Mouse (Mus musculus) hindbrain, embryonic 12.5 days (tissue): ENCODE data around the gene Nrcam. TPM values are rescaled to one million over a fixed set of nuclear protein-coding genes. Genes with fewer than 3 reads are reported as not detected.

ENCODE experiments used
- ATAC-seq: fragments of 200-750 bp; cut with Nextera tagmentation; 2 replicates; pipeline ENCODE4 v1.8.0; 2017; ENCODE audit warnings: moderate TSS enrichment; ENCODE audit not compliant: low FRiP score
- H3K27ac ChIP-seq: fragments of 300-500 bp; sonication (generic); 2 replicates; pipeline ENCODE4 v1.5.1; 2016; ENCODE audit warnings: mild to moderate bottlenecking
- H3K27me3 ChIP-seq: fragments of 300-500 bp; sonication (generic); 2 replicates; pipeline ENCODE4 v1.6.1; 2016; ENCODE audit warnings: mild to moderate bottlenecking
- H3K36me3 ChIP-seq: fragments of 300-500 bp; sonication (generic); 2 replicates; pipeline ENCODE4 v1.6.1; 2016; ENCODE audit warnings: mild to moderate bottlenecking
- H3K4me1 ChIP-seq: fragments of 300-500 bp; sonication (generic); 2 replicates; pipeline ENCODE4 v1.6.1; 2016
- H3K4me2 ChIP-seq: fragments of 300-500 bp; sonication (generic); replicated peaks from 2 replicates; pipeline ENCODE4 v1.6.1; 2016; ENCODE audit warnings: mild to moderate bottlenecking
- H3K4me3 ChIP-seq: fragments of 300-500 bp; sonication (generic); 2 replicates; pipeline ENCODE4 v1.5.1; 2016; ENCODE audit warnings: mild to moderate bottlenecking
- H3K9ac ChIP-seq: fragments of 300-500 bp; sonication (generic); 2 replicates; pipeline ENCODE4 v1.6.1; 2016; ENCODE audit warnings: mild to moderate bottlenecking, moderate library complexity
- H3K9me3 ChIP-seq: fragments of 300-500 bp; sonication (generic); replicated peaks from 2 replicates; pipeline ENCODE4 v1.6.1; 2016; ENCODE audit warnings: mild to moderate bottlenecking
- WGBS: fragments of 180-500 bp; shearing (Covaris S2); methylation state at CpG from one replicate; pipeline ENCODE4 v1.1.7; 2016; 5-methylcytosine and 5-hydroxymethylcytosine counted together
- polyA plus RNA-seq: library from polyadenylated mRNA; unstranded; fragments of >200 nt; fragmentation: Nextera tagmentation; extraction: Ambion mirVana; gene quantifications from 2 replicates; pipeline ENCODE4 v1.2.1, GENCODE M21; 2016

The Nrcam gene
- polyA plus RNA-seq, 1 experiment from 2014 or later, result 97.0 TPM

DNA sequence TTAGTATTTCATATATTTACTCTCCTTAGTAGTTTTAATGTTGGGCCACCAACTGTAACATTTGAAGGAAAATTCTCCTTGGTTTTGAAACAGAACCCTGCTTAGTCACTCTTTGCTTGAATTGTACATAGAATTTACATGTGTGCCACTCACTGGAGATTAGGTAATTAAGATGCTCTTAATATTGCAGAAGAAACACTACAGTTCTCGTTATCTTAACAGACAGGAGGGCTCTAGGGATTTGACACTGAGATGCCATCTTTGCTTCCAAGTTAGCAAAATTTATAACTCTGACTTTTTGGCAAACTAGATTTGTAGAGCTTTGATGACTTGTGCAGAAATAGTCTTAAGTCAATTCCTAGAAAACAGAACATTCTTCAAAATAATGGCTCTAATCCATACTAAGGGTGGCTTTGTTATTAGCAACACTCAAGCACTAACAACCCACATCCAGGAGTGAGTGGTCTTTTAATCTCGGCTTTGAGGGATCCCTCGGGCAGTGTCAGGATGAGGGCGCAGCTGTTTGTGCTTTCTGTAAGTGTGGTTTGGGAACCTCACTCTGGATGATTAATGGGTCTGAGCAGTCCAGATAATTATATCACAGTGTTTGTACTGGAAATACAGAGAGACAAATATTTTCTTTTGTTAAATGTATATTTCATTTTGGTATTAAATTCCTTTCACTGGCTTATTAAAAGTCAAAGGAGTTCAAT lies 93.6 kb downstream of the Nrcam start:
- peaks cover 9% of the 10 kb centered on the region for H3K4me1 ChIP-seq
- no peaks in the 10 kb centered on the region for H3K9me3 ChIP-seq
- H3K27me3 ChIP-seq, result no peaks in the 10 kb centered on the region
- no peak overlapping the region for H3K9ac ChIP-seq
- no peak overlapping the region for H3K4me2 ChIP-seq
- H3K36me3 ChIP-seq, result no peaks in the 10 kb centered on the region
- H3K27ac ChIP-seq, result no peak overlapping the region
- H3K4me3 ChIP-seq, result no peak overlapping the region
- peak; percentile 87 for ATAC-seq
- 45% methylated on average over 4 of the region's 4 CpGs for WGBS

DNA sequence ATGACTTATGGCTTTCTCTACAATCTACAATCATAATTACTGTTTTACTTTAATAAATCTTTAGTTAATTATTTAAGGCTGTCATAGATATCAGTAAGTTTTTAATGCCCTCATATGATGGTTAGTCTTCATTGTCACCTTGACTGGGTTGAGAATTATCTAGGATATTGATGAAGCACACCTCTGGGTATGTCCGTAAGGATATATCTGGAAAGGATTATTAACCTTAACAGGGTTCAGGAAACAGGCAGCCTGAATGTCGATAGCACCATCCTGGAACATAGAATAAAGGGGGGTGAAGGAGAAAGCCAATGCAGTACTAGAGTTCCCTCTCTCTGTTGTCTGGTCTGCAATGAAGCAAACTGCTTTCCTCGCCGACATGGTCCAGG lies 94.2 kb downstream of the Nrcam start:
- Histone ChIP-seq H3K4me2 (no peak overlapping the region), H3K4me3 (no peak overlapping the region), H3K9ac (no peak overlapping the region), H3K27me3 (no peaks in the 10 kb centered on the region), H3K4me1 (peaks cover 9% of the 10 kb centered on the region), H3K9me3 (no peaks in the 10 kb centered on the region), H3K36me3 (no peaks in the 10 kb centered on the region), H3K27ac (no peak overlapping the region)
- 75% methylated on average over 4 of the region's 4 CpGs for WGBS
- peak; percentile 43 for ATAC-seq

DNA sequence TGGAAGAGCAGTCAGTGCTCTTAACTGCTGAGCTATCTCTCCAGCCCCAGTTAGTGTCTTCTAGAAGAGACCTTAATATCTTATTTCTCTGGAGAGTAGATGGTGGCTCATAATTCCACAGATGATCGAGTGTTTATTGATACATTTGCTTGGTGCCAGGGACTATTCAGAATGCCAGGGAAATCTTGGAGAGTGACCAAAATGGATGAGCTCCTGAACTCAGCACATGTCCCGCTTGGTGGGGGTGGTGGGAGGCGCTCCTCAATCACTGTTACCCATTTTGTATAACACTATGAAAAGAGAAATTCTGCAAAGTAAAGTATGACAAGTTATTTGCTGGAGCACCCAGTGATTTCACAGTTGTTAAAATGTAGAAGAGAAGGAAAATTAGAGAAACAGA lies 95.3 kb downstream of the Nrcam start:
- 86% methylated on average over 3 of the region's 3 CpGs for WGBS
- Histone ChIP-seq H3K27ac (no peak overlapping the region), H3K9me3 (no peaks in the 10 kb centered on the region), H3K9ac (no peak overlapping the region), H3K27me3 (no peaks in the 10 kb centered on the region), H3K4me1 (peaks cover 9% of the 10 kb centered on the region), H3K36me3 (no peaks in the 10 kb centered on the region), H3K4me2 (no peak overlapping the region), H3K4me3 (no peak overlapping the region)
- ATAC-seq, result no peak

DNA sequence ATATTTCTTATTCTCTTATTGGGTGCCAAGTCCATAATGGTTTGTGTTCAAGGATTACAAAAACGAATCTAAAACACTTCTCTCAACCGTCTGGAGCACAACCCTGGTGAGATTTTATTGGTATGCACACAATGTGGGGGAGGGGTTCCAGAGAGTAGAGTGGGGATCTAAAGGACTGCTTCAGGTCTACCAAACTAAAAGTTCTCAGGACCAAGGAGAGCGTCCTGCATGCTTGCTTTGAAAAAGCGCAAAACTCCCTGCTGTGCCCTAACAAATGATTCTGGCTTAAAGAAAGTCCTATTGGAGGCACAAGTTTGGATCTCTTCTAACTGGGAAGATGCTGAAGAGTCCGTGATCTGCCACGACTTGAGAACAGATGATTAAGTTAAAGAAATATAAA lies 96.4 kb downstream of the Nrcam start:
- no peak overlapping the region for H3K4me3 ChIP-seq
- H3K27ac ChIP-seq, result no peak overlapping the region
- ATAC-seq, result no peak
- WGBS, result 8% methylated on average over 6 of the region's 6 CpGs
- H3K9me3 ChIP-seq, result no peaks in the 10 kb centered on the region
- peaks cover 10% of the 10 kb centered on the region for H3K4me1 ChIP-seq
- no peak overlapping the region for H3K9ac ChIP-seq
- H3K4me2 ChIP-seq, result no peak overlapping the region
- no peaks in the 10 kb centered on the region for H3K27me3 ChIP-seq
- H3K36me3 ChIP-seq, result no peaks in the 10 kb centered on the region

DNA sequence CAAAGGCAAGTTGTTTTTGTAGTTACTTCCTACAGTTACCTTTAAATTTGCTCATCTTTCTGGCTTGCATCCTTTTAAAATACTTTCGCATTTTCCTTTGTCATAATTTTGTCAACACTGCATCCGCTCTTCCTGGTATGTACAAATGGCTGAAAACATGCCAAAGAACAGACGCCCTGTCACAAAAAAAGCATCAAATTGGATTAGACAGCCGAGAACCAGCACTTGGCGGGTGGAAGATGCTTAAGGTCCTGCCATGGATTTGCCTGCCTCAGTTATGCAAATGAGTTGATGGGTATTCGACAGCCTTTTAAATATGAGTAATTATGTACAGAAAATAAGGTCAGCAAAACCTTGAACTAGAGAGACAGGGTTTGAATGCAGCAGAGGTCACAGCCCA lies 101.7 kb downstream of the Nrcam start:
- Histone ChIP-seq H3K4me3 (no peak overlapping the region), H3K9ac (no peak overlapping the region), H3K27ac (peak overlapping the region; percentile 82), H3K36me3 (no peaks in the 10 kb centered on the region), H3K4me2 (no peak overlapping the region), H3K27me3 (no peaks in the 10 kb centered on the region), H3K4me1 (peaks cover 15% of the 10 kb centered on the region), H3K9me3 (no peaks in the 10 kb centered on the region)
- 48% methylated on average over 6 of the region's 6 CpGs for WGBS
- ATAC-seq, result peak; percentile 38

DNA sequence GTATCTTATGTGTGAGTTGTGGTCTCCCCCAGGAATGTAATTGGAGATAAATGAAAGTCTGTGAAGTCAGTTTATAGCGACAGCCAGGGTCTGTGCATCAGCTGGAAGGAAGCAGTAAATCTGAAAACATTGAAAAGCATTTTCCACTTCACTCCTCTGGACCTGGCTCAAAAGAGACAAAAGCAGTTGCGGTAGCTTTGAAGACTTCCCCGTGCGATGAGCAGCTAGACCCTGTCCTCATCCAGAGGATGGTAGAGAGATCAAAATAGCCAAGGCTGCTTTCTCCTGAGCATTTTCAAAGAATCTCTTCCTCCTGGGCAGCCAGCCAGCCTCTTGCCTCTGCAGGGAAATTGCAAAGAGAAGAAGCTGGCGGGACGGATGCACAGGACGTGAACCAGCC lies 102.3 kb downstream of the Nrcam start:
- H3K4me2 ChIP-seq, result no peak overlapping the region

DNA sequence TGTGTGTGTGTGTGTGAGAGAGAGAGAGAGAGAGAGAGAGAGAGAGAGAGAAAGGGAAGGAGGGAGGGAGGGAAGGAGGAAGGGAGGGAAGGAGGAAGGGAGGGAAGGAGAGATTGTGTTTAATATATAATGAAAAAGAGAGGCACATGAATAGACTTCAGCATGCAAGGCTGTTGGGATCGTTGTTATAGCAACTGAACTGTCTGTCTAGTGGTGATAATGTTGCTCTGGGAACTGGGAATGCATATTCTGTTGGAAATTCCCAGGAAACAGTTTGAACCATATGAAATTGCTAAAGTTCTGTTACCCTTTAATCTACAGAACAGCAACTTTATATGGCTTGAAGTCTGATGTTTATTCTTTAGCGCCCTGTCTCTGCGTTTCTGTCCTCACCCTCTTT lies 104.0 kb downstream of the Nrcam start:
- H3K36me3 ChIP-seq, result no peaks in the 10 kb centered on the region

More for the DNA sequence above, 102.3 kb downstream of the Nrcam start:
- Histone ChIP-seq H3K9me3 (no peaks in the 10 kb centered on the region), H3K36me3 (no peaks in the 10 kb centered on the region), H3K27ac (peak overlapping the region; percentile 82), H3K4me1 (peaks cover 15% of the 10 kb centered on the region), H3K9ac (no peak overlapping the region), H3K27me3 (no peaks in the 10 kb centered on the region), H3K4me3 (no peak overlapping the region)
- 44% methylated on average over 7 of the region's 7 CpGs for WGBS
- peak; percentile 30; the same call in 1 of the 2 replicates for ATAC-seq

DNA sequence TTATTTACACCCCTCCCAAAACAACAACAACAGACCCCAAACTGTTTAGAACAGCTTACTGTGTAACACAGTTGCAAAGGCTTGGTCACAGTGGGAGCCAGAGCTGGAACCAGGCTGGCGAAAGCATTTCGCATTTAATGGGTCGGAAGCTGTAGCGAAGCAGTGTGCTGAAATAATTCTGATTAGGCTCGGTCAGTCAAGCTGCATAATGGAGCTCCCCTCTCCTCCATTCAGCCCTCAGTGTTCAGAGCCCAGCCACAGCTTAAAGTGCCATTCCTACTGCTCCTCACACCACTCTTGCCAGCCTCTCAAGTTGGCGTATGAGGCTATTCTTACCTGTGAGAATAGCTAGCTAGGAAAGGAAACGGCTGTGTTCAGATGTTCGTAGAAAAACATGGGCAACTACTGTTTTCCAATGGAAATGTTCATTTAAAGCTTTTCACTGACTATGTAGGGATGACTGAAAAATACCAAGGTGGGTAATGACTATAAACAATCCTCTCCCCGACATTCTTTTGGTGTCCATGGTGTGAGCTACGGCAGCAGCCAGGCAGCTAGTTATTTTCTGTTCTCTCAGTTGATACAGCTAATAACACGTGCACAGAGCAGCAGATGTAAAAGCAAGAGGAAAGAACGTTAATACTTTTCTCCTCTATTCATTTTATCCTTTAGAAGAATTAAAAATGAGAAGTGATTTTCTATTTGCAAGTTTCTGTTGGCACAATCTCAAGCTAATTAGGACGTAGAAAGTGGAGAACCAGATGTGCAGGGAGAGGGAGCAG lies 108.6 kb downstream of the Nrcam start:
- peaks cover 32% of the 10 kb centered on the region for H3K4me1 ChIP-seq
- ATAC-seq, result peak; percentile 85
- H3K9ac ChIP-seq, result no peak overlapping the region
- no peak overlapping the region for H3K4me3 ChIP-seq
- peak overlapping the region; percentile 31; the same call in 1 of the 2 replicates for H3K27ac ChIP-seq
- no peaks in the 10 kb centered on the region for H3K36me3 ChIP-seq
- H3K4me2 ChIP-seq, result peak overlapping the region; percentile 13; the same call in 1 of the 2 replicates
- H3K9me3 ChIP-seq, result no peaks in the 10 kb centered on the region
- no peaks in the 10 kb centered on the region for H3K27me3 ChIP-seq
- WGBS, result 28% methylated on average over 13 of the region's 13 CpGs

More for the DNA sequence above, 104.0 kb downstream of the Nrcam start:
- WGBS, result 89% methylated on average over 3 of the region's 3 CpGs
- no peak overlapping the region for H3K4me2 ChIP-seq
- H3K4me1 ChIP-seq, result peaks cover 24% of the 10 kb centered on the region
- H3K27me3 ChIP-seq, result no peaks in the 10 kb centered on the region
- H3K9ac ChIP-seq, result no peak overlapping the region
- H3K4me3 ChIP-seq, result no peak overlapping the region
- H3K27ac ChIP-seq, result no peak overlapping the region
- H3K9me3 ChIP-seq, result no peaks in the 10 kb centered on the region
- no peak for ATAC-seq

DNA sequence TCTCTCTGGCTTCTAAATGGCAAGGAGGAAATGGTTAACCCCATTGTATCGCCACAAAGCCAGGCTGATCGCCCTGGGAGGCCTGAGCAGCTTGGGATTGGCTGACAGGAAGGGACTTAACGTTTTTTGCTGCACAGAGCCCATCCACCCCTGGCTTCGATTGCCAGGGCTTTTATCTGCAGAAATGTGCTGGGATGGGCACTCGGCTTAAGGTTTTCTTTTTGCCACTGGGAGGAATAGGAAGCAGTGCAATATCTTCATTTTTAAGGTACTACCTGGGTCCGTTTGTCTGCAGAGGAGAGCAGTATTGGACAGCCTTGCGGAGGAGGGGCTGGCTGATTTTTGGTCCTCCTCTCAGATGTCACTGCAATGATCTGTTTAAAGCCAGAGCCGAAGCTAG lies 110.2 kb downstream of the Nrcam start:
- Histone ChIP-seq H3K27ac (peak overlapping the region; percentile 69), H3K9me3 (no peaks in the 10 kb centered on the region), H3K4me3 (peak overlapping the region; percentile 29), H3K4me1 (peaks cover 32% of the 10 kb centered on the region), H3K36me3 (no peaks in the 10 kb centered on the region), H3K4me2 (peak overlapping the region; percentile 53), H3K9ac (peak overlapping the region; percentile 56), H3K27me3 (no peaks in the 10 kb centered on the region)
- peak; percentile 71 for ATAC-seq
- 3% methylated on average over 8 of the region's 8 CpGs for WGBS

DNA sequence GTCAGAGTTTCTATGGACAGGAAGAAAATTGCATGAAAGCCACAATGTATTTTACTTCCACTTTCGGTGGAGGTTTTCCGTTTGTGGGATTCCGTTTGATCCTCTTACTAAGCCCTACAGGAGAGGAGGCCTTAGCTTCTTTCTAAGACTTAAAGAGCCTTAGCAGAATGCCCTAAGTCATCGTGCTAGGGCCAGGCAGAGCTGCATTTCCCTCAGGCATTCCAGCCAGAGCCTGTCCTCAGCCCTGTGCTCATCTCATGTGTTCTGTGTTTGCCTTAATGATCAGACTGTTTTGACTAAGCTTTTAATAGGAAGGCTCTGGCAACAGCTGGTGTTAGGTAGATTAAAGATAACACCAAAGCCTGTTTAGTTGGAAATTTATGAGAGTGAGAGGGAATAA lies 111.5 kb downstream of the Nrcam start:
- Histone ChIP-seq H3K4me2 (peak overlapping the region; percentile 53; the same call in 1 of the 2 replicates), H3K9me3 (no peaks in the 10 kb centered on the region), H3K4me3 (no peak overlapping the region), H3K4me1 (peaks cover 32% of the 10 kb centered on the region), H3K36me3 (no peaks in the 10 kb centered on the region), H3K9ac (no peak overlapping the region), H3K27me3 (no peaks in the 10 kb centered on the region), H3K27ac (no peak overlapping the region)
- ATAC-seq, result no peak
- 36% methylated on average over 4 of the region's 4 CpGs for WGBS

DNA sequence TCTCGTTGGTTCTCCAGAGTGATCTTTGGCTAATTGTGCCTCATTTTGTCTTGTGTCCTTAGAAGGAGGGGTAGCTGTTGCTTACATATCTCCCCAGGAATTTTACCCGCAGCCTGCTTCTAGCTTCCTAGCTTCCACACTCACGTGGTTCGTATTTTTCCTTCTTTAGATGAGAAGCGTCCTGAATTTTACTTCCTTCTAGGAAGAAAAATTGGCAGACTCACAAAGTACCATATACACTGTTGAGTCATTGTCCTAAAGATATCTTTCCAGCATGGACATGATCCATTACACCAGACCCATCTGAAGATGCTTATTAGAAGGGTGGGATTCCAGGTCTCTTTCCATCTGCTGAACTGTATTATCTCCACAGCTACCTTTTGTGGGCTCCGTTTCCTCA lies 122.2 kb downstream of the Nrcam start:
- no peak overlapping the region for H3K4me2 ChIP-seq
- H3K9me3 ChIP-seq, result no peaks in the 10 kb centered on the region
- 71% methylated on average over 6 of the region's 6 CpGs for WGBS
- no peaks in the 10 kb centered on the region for H3K36me3 ChIP-seq
- H3K9ac ChIP-seq, result no peak overlapping the region
- no peak overlapping the region for H3K27ac ChIP-seq
- H3K4me1 ChIP-seq, result no peaks in the 10 kb centered on the region
- H3K4me3 ChIP-seq, result no peak overlapping the region
- no peak for ATAC-seq
- H3K27me3 ChIP-seq, result no peaks in the 10 kb centered on the region

DNA sequence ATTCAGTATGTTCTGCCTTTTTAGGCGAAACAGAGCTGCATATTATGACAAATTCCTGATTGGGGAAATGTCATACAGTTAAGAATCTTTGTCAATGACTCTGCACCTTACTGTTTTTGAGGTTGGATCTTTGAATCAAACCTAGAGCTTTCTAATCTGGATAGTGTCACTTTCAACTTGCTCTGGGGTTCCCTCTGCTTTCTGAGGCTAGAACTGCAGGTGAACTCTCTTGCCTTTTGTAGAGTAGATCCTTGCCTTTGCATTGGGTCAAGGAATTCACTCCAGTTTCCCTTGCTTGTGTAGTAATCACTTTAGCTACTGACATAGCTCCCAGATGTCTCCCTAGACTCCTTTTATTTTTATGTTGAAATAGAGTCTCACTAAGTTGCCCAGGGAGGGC lies 123.1 kb downstream of the Nrcam start:
- 71% methylated on average over 1 of the region's 1 CpGs for WGBS
- Histone ChIP-seq H3K27me3 (no peaks in the 10 kb centered on the region), H3K4me1 (no peaks in the 10 kb centered on the region), H3K4me2 (no peak overlapping the region), H3K9me3 (no peaks in the 10 kb centered on the region), H3K9ac (no peak overlapping the region), H3K36me3 (no peaks in the 10 kb centered on the region), H3K4me3 (no peak overlapping the region), H3K27ac (no peak overlapping the region)
- no peak for ATAC-seq
